Comparison of ENCODE assay signal across 30 mouse cellular contexts in genomic region chr8:11020949-11021572, GRCm38 (mm10). TPM values are rescaled to one million over a fixed set of nuclear protein-coding genes. Genes with fewer than 3 reads are reported as not detected.
A peak's percentile ranks its signal among the peaks of the same experiment; 100 is the strongest.
DNase-seq lines count a peak whose midpoint lies in the region; ATAC-seq and TF ChIP-seq lines count a peak whose summit lies in the region.
"Had no signal": no experiment of that assay in that cellular context is flagged by ENCODE, and none has a peak within 500 bp of the region (broad histone marks: within the 10 kb centered on the region; RNA-seq: fewer than 3 reads in every experiment).

No protein-coding gene starts in this region.

- WGBS in midbrain, embryonic 11.5 days: 96% methylated on average over 9 of the region's 9 CpGs
- 92% methylated on average over 9 of the region's 9 CpGs for WGBS in midbrain, postnatal 0 days
- 66% methylated on average over 9 of the region's 9 CpGs for WGBS in liver, embryonic 13.5 days (ENCODE audit: insufficient replicate concordance)

- H3K27me3 ChIP-seq in midbrain, embryonic 11.5 days (ENCODE audit: control insufficient read depth, insufficient read depth, low read length): no peaks in the 10 kb centered on the region
- no peaks in the 10 kb centered on the region for H3K27me3 ChIP-seq in midbrain, postnatal 0 days (ENCODE audit: insufficient read depth, low read length)
- H3K27me3 ChIP-seq in liver, embryonic 13.5 days: 0 out of 2 replicates have a peak, but pooled peaks cover 2% of the 10 kb centered on the region
- H3K27me3 ChIP-seq: forebrain, embryonic 15.5 days; hindbrain, embryonic 15.5 days; limb, embryonic 15.5 days; neural tube, embryonic 12.5 days had no signal

- no peak for ATAC-seq in midbrain, embryonic 11.5 days (ENCODE audit: low FRiP score)
- no peak for ATAC-seq in midbrain, postnatal 0 days (ENCODE audit: low FRiP score)
- ATAC-seq in liver, embryonic 13.5 days (ENCODE audit: low read depth): peak; percentile 62
- ATAC-seq in megakaryocyte, adult 5-6 weeks (ENCODE audit: poor library complexity, severe bottlenecking): peak; percentile 54
- ATAC-seq: CD4-positive, CD25-positive, alpha-beta regulatory T cell, adult 4 months; forebrain, embryonic 15.5 days; lung, postnatal 0 days; midbrain, embryonic 16.5 days had no signal

- H3K4me1 ChIP-seq in midbrain, embryonic 11.5 days (ENCODE audit: control insufficient read depth, insufficient read depth, low read length): no peaks in the 10 kb centered on the region
- no peaks in the 10 kb centered on the region for H3K4me1 ChIP-seq in midbrain, postnatal 0 days (ENCODE audit: insufficient read depth, low read length)
- no peaks in the 10 kb centered on the region; the same call in 1 of the 2 replicates for H3K4me1 ChIP-seq in liver, embryonic 13.5 days (replicated peaks)
- H3K4me1 ChIP-seq: forebrain, embryonic 15.5 days; hindbrain, embryonic 10.5 days; hindbrain, embryonic 15.5 days; limb, embryonic 10.5 days; limb, embryonic 15.5 days; midbrain, embryonic 10.5 days; neural tube, embryonic 12.5 days had no signal

- no peaks in the 10 kb centered on the region for H3K9me3 ChIP-seq in midbrain, embryonic 11.5 days (ENCODE audit: control insufficient read depth, low read length)
- H3K9me3 ChIP-seq in midbrain, postnatal 0 days (ENCODE audit: low read length): no peaks in the 10 kb centered on the region
- no peaks in the 10 kb centered on the region for H3K9me3 ChIP-seq in liver, embryonic 13.5 days (replicated peaks)
- H3K9me3 ChIP-seq: forebrain, embryonic 15.5 days; hindbrain, embryonic 15.5 days; limb, embryonic 10.5 days; limb, embryonic 15.5 days; midbrain, embryonic 10.5 days; neural tube, embryonic 12.5 days had no signal

- H3K4me2 ChIP-seq in midbrain, embryonic 11.5 days: no peak overlapping the region
- H3K4me2 ChIP-seq in midbrain, postnatal 0 days (ENCODE audit: low read depth, low read length, poor library complexity, severe bottlenecking): no peak overlapping the region
- H3K4me2 ChIP-seq in liver, embryonic 13.5 days: no peak overlapping the region
- H3K4me2 ChIP-seq: forebrain, embryonic 15.5 days; hindbrain, embryonic 15.5 days; limb, embryonic 15.5 days; neural tube, embryonic 12.5 days had no signal

- no peak overlapping the region for H3K27ac ChIP-seq in midbrain, embryonic 11.5 days (ENCODE audit: low read depth, low read length)
- no peak overlapping the region for H3K27ac ChIP-seq in midbrain, postnatal 0 days (ENCODE audit: low read depth, low read length)
- no peak overlapping the region for H3K27ac ChIP-seq in liver, embryonic 13.5 days
- H3K27ac ChIP-seq: forebrain, embryonic 15.5 days; hindbrain, embryonic 10.5 days; hindbrain, embryonic 15.5 days; limb, embryonic 10.5 days; limb, embryonic 15.5 days; macrophage; midbrain, embryonic 10.5 days; neural tube, embryonic 12.5 days had no signal

- no peaks in the 10 kb centered on the region for H3K36me3 ChIP-seq in midbrain, embryonic 11.5 days (ENCODE audit: control insufficient read depth, insufficient read depth, low read length)
- H3K36me3 ChIP-seq in midbrain, postnatal 0 days (ENCODE audit: insufficient read depth, low read length): no peaks in the 10 kb centered on the region
- H3K36me3 ChIP-seq in liver, embryonic 13.5 days: no peaks in the 10 kb centered on the region
- H3K36me3 ChIP-seq: forebrain, embryonic 15.5 days; hindbrain, embryonic 10.5 days; hindbrain, embryonic 15.5 days; limb, embryonic 10.5 days; limb, embryonic 15.5 days; midbrain, embryonic 10.5 days; neural tube, embryonic 12.5 days had no signal

- H3K9ac ChIP-seq in midbrain, embryonic 11.5 days (ENCODE audit: low read length): no peak overlapping the region
- H3K9ac ChIP-seq in midbrain, postnatal 0 days (replicated peaks; ENCODE audit: low read length, poor library complexity, severe bottlenecking): no peak overlapping the region
- no peak overlapping the region for H3K9ac ChIP-seq in liver, embryonic 13.5 days
- H3K9ac ChIP-seq: forebrain, embryonic 15.5 days; hindbrain, embryonic 15.5 days; limb, embryonic 15.5 days; neural tube, embryonic 12.5 days had no signal

- no peak overlapping the region for H3K4me3 ChIP-seq in midbrain, embryonic 11.5 days (ENCODE audit: low read depth, low read length)
- H3K4me3 ChIP-seq in midbrain, postnatal 0 days (ENCODE audit: low read depth, low read length): no peak overlapping the region
- no peak overlapping the region for H3K4me3 ChIP-seq in liver, embryonic 13.5 days (replicated peaks)
- H3K4me3 ChIP-seq: forebrain, embryonic 15.5 days; hindbrain, embryonic 10.5 days; hindbrain, embryonic 15.5 days; limb, embryonic 10.5 days; limb, embryonic 15.5 days; midbrain, embryonic 10.5 days; myocyte; neural tube, embryonic 12.5 days had no signal

- no peak for TF ChIP-seq CTCF in midbrain, postnatal 0 days (IDR thresholded peaks at IDR 0.05)

- DNase-seq in midbrain, embryonic 11.5 days (ENCODE audit: low spot score, missing footprints): peak; percentile 41
- no peak for DNase-seq in midbrain, postnatal 0 days (ENCODE audit: low spot score)
- DNase-seq in liver, embryonic 13.5 days: no peak
- no peak for DNase-seq in thymus, postnatal 0 days (ENCODE audit: low spot score)
- DNase-seq in heart, adult 8-10 months (ENCODE audit: low spot score): no peak
- DNase-seq in lung, postnatal 36 days: no peak
- DNase-seq: adrenal gland, postnatal 36 days; cerebellum, adult 8-10 months; cerebellum, postnatal 25 days; gastrocnemius, postnatal 25 days; heart, postnatal 14 days; kidney, adult 9 months; kidney, postnatal 10 days; right cerebral cortex, adult 18-20 months; spleen, adult 18-20 months; thymus, adult 18-20 months; thymus, postnatal 36 days had no signal

RNA-seq across cellular contexts. Expression of gene Irs2, which starts 12.8 kb away (rescaled TPM):
- 5.2 and 6.2 TPM in 2 replicates for polyA plus RNA-seq in midbrain, embryonic 11.5 days (2014; fragmentation: Nextera tagmentation; extraction: Ambion mirVana)
- 37.3 and 40.4 TPM in 2 replicates for total RNA-seq in midbrain, postnatal 0 days (2014; rRNA removed)
- polyA plus RNA-seq in midbrain, postnatal 0 days (2015; fragmentation: Nextera tagmentation; extraction: Ambion mirVana): 4.8 and 5.6 TPM in 2 replicates
- 2.9 and 3.4 TPM in 2 replicates for polyA plus RNA-seq in liver, embryonic 13.5 days (2015; fragmentation: Nextera tagmentation; extraction: Ambion mirVana)
- total RNA-seq in megakaryocyte, adult 5-6 weeks (2015): 12.3 and 12.5 TPM in 2 replicates
- 7.6 and 10.9 TPM in 2 replicates for total RNA-seq in megakaryocyte, adult 5-6 weeks (2017)
- polyA plus RNA-seq in thymus, postnatal 0 days (2015; fragmentation: Nextera tagmentation; extraction: Ambion mirVana): 4.5 TPM in 2 replicates
- 10 to 100 TPM in 1 of 4 experiments, 1 to 10 TPM in 3; 4.7 to 13.0 (median 6.8) TPM for total RNA-seq in heart, adult 8-10 months (2022)

Comparison
In these comparisons a context has a peak if more than half of its experiments do, and no peak if none do; other contexts are left out.
1. ATAC-seq: peak in liver, embryonic 13.5 days (single experiment) and megakaryocyte, adult 5-6 weeks (single experiment); none in midbrain, embryonic 11.5 days (single experiment) and midbrain, postnatal 0 days (single experiment).